Mouse (Mus musculus) layer of hippocampus, postnatal 25 days (tissue): ENCODE measurements at regions not wholly inside any gene's neighbourhood (a gene's known extent, or its start where the extent isn't known, plus 50 kb on each side); places are given as distances from the start of the nearest gene placed in this dataset.

ENCODE experiments used
- DNase-seq, 2 experiments: peaks; one replicate each; pipeline ENCODE4 v3.0.0; 2022; ENCODE audit warnings: mixed read lengths in 2 of 2, low spot score in 1 of 2; ENCODE audit errors: extremely low spot score in 1 of 2

GRCm38 (mm10) chr7:60733331-60733994 is 593.4 kb upstream of the Snrpn start:
- DNase-seq = peak in 1 of 2 experiments; percentile 23

DNA sequence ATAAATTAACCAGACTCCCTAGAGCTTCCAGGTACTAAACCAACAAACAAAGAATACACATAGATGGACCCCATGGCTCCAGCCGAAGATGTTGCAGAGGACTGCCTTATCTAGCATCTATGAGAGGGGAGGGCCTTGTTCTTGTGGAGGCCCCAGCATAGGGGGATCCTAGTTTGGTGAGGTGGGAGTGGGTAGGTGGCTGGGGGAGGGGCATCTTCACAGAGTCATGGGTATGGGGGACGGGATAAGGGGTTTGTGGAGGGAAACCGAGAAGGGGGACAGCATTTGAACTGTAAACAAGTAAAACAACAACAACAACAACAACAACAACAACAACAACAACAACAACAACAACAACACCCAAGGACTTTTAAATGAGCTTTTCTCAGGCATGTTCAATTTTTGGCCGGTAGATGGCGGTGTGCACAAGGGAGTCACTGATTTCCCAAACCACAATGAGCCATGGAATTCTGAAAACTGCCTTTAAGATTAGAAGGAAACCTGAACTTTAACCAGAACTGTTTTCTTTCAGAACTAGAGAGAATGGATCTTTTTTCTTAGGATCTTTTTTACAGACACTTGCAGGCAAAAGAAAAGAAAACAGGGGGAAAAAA is 588.2 kb upstream of the Snrpn start:
- peak in 1 of 2 experiments; percentile 3 for DNase-seq
